Comparison of ENCODE assay signal across 17 mouse cellular contexts in the genomic region with DNA sequence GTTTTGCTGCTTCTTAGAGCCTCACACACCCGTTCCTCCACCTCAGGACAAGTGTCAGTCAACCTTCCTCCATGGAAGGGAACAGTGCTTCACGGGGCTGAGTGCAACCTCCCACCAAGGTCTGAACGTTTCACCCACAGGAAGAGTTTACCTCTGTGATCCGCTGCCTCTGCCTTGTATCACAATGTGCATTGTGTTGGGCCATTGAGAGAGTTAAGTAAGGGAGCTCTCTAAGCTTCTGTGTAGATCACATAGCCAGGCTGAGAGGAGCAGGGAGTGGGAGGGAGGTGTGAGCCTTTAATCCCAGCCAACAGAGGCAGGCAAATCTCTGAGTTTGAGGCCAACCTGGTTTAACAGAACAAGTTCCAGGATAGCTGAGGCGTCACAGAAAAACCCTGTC. TPM values are rescaled to one million over a fixed set of nuclear protein-coding genes. Genes with fewer than 3 reads are reported as not detected.
A peak's percentile ranks its signal among the peaks of the same experiment; 100 is the strongest.
DNase-seq lines count a peak whose midpoint lies in the region; ATAC-seq lines count a peak whose summit lies in the region.
"Had no signal": no experiment of that assay in that cellular context is flagged by ENCODE, and none has a peak within 500 bp of the region (broad histone marks: within the 10 kb centered on the region; RNA-seq: fewer than 3 reads in every experiment).

No protein-coding gene starts in this region.

- H3K27me3 ChIP-seq in midbrain, embryonic 10.5 days (ENCODE audit: low read depth, poor library complexity, severe bottlenecking), result no peaks in the 10 kb centered on the region
- H3K27me3 ChIP-seq in midbrain, embryonic 13.5 days, result no peaks in the 10 kb centered on the region

- H3K4me3 ChIP-seq in midbrain, embryonic 10.5 days, result no peak overlapping the region
- no peak overlapping the region for H3K4me3 ChIP-seq in midbrain, embryonic 13.5 days (replicated peaks)
- H3K4me3 ChIP-seq: heart, embryonic 10.5 days had no signal

- no peaks in the 10 kb centered on the region for H3K9me3 ChIP-seq in midbrain, embryonic 10.5 days (replicated peaks)
- H3K9me3 ChIP-seq in midbrain, embryonic 13.5 days, result no peaks in the 10 kb centered on the region
- H3K9me3 ChIP-seq: embryonic facial prominence, embryonic 10.5 days; forebrain, embryonic 10.5 days; heart, embryonic 10.5 days had no signal

- no peak for DNase-seq in midbrain, embryonic 10.5 days (ENCODE audit: low spot score)
- DNase-seq in ES-CJ7 (ENCODE audit: low read depth, low spot score) (peak; percentile 66), ZHBTc4 (ENCODE audit: low read depth, low spot score) (peak; percentile 74)
- peak; percentile 38 for DNase-seq in retina, embryonic 14.5 days (ENCODE audit: low spot score)
- DNase-seq in kidney, adult 9 months, result no peak
- no peak for DNase-seq in urinary bladder, adult 18-20 months (ENCODE audit: low spot score in 2 of 2)
- DNase-seq: adrenal gland, adult 2 months; adrenal gland, postnatal 25 days; gastrocnemius, postnatal 10 days; heart, adult 18-20 months; heart, postnatal 14 days; kidney, adult 11 months had no signal

- H3K4me1 ChIP-seq in midbrain, embryonic 10.5 days, result peaks cover 32% of the 10 kb centered on the region
- peaks cover 22% of the 10 kb centered on the region for H3K4me1 ChIP-seq in midbrain, embryonic 13.5 days (replicated peaks)

- WGBS in midbrain, embryonic 10.5 days, result 58% methylated on average over 5 of the region's 5 CpGs
- WGBS in midbrain, embryonic 13.5 days, result 51% methylated on average over 5 of the region's 5 CpGs

- no peak overlapping the region for H3K9ac ChIP-seq in midbrain, embryonic 13.5 days (replicated peaks)

- peak overlapping the region; percentile 59 for H3K27ac ChIP-seq in midbrain, embryonic 10.5 days (replicated peaks)
- H3K27ac ChIP-seq in midbrain, embryonic 13.5 days, result no peak overlapping the region; the same call in 1 of the 2 replicates
- H3K27ac ChIP-seq: heart, embryonic 10.5 days had no signal

- ATAC-seq in midbrain, embryonic 13.5 days, result no peak
- ATAC-seq in activated CD4-positive, CD25-positive, alpha-beta regulatory T cell, adult 4 months, result no peak

- no peak overlapping the region for H3K4me2 ChIP-seq in midbrain, embryonic 13.5 days (replicated peaks)

- no peaks in the 10 kb centered on the region for H3K36me3 ChIP-seq in midbrain, embryonic 10.5 days
- H3K36me3 ChIP-seq in midbrain, embryonic 13.5 days, result no peaks in the 10 kb centered on the region
- H3K36me3 ChIP-seq: embryonic facial prominence, embryonic 10.5 days; forebrain, embryonic 10.5 days; heart, embryonic 10.5 days had no signal

RNA-seq across cellular contexts. Expression of a gene that starts 58.9 kb away (rescaled TPM):
- polyA plus RNA-seq in midbrain, embryonic 10.5 days (2016; fragmentation: Nextera tagmentation; extraction: Ambion mirVana), result 36.3 and 45.7 TPM in 2 replicates
- polyA plus RNA-seq in midbrain, embryonic 13.5 days (2015; fragmentation: Nextera tagmentation; extraction: Ambion mirVana), result 46.9 TPM in 2 replicates
- polyA plus RNA-seq in activated CD4-positive, CD25-positive, alpha-beta regulatory T cell, adult 4 months (2017; shearing (Covaris generic)), result 10 to 100 TPM; 41.3 to 45.6 TPM

Comparison
In these comparisons a context has a peak if more than half of its experiments do, and no peak if none do; other contexts are left out.
1. DNase-seq: peak in ES-CJ7 (single experiment), ZHBTc4 (single experiment) and retina, embryonic 14.5 days (single experiment); none in midbrain, embryonic 10.5 days (single experiment), kidney, adult 9 months (single experiment) and urinary bladder, adult 18-20 months (0 of 2).